Mouse (Mus musculus) c-Kit-positive CD71-negative TER-119-negative erythroid progenitor cells, embryonic 14.5 days (primary cell): Measurements from ENCODE around the gene Chst10.

Experiments
- DNase-seq: peaks from one replicate; pipeline ENCODE4 v3.0.0-alpha.2; 2013; ENCODE audit warnings: low read depth

The Chst10 gene

DNA sequence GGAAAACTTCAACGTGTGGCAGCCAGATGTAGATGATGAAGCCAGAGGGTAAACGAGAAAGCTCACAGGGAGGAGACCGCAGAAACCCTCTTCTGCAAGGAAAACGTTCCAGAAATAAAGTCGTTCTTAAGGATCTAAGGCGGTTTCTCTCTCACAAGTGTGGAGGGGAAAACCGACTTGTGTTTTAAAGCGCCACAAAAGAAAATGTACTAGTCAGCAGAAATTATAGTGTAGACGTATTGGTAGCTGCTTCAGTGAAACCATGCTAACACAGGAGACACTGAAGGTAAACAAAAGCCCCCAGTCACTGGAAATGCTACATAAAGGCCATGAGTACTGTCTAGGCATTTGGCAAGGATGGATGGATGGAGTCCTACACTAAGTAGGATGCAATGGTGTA lies 80.7 kb downstream of the Chst10 start:
- DNase-seq, result no peak

DNA sequence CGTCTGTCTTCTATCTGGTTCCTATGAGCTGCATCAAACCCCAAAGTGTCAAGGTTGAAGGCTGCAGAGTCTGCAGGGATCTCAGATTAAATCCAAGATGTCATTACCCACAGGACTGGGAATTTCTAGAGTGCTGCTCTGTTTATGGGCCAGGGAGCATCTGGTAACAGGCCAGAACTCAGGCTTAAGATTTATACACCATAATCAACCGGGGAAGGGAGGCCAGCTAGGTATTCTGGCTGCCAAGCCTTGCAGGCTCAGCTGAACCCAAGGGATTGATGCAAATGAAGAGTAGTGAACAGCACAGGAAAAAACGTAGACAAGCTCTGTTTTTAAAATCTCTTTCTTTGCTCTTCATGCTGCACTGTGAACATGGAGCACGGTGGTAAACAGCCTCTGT lies 81.7 kb downstream of the Chst10 start:
- DNase-seq, result no peak
